Comparison of ENCODE assay signal across 10 mouse cellular contexts in the genomic region with DNA sequence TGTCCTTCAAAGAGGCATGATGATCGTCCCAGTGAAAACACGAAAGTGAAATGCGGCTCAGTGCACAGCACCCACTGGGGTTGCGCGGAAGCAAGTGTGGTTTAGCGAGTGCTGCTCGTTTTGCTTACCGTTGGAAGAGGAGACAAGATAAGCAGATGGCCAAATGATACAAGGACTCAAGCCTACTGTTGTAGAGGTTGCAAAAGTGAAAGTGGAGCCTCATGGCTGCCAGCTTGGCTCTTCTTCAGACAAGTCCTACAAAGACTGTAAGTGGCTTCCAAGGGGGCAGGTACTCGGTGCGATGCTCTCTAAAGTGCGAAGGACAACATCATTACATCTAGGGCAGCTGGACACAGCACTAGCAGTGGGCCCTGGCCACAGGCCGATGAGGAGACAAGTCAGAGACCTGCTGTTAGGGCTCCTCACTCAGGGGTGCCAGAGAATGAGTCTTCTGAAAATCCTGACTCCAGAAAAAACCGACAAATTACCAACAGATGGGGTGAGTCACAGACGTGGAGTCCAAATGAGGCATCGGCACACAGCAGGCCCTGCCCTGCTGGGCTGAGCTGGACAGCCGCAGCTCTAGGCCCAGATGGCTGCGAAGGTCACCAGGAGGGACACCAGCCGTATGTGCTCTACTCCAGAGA.
A peak's percentile ranks its signal among the peaks of the same experiment; 100 is the strongest.
DNase-seq lines count a peak whose midpoint lies in the region; ATAC-seq lines count a peak whose summit lies in the region.
"Had no signal": no experiment of that assay in that cellular context is flagged by ENCODE, and none has a peak within 500 bp of the region (broad histone marks: within the 10 kb centered on the region; RNA-seq: fewer than 3 reads in every experiment).

No protein-coding gene starts in this region.

- H3K4me2 ChIP-seq in forebrain, embryonic 13.5 days, result no peak overlapping the region

- H3K9ac ChIP-seq in forebrain, embryonic 13.5 days, result no peak overlapping the region

- no peaks in the 10 kb centered on the region for H3K9me3 ChIP-seq in forebrain, embryonic 13.5 days (replicated peaks)
- H3K9me3 ChIP-seq: midbrain, embryonic 10.5 days had no signal

- H3K36me3 ChIP-seq in forebrain, embryonic 13.5 days (ENCODE audit: poor library complexity, severe bottlenecking), result no peaks in the 10 kb centered on the region
- H3K36me3 ChIP-seq: midbrain, embryonic 10.5 days had no signal

- DNase-seq in lung, postnatal 10 days, result peak; percentile 8
- DNase-seq in lung, postnatal 25 days (ENCODE audit: low spot score), result no peak
- DNase-seq in brain, adult 2 months (ENCODE audit: low read depth, low spot score), result peak; percentile 94
- DNase-seq in gastrocnemius, adult 8-10 months (ENCODE audit: low spot score in 2 of 2), result peak; percentile 19 to 30
- no peak for DNase-seq in thymus, postnatal 0 days (ENCODE audit: low spot score)
- no peak for DNase-seq in thymus, postnatal 36 days

- ATAC-seq in megakaryocyte-erythroid progenitor cell, adult 5-6 weeks (replicated peaks; ENCODE audit: low FRiP score, low TSS enrichment, poor library complexity, severe bottlenecking), result 0 out of 2 replicates have a peak, but pooled peaks have one; percentile 44
- no peak for ATAC-seq in forebrain, embryonic 13.5 days
- ATAC-seq: Patski had no signal

- no peak overlapping the region for H3K27ac ChIP-seq in forebrain, embryonic 13.5 days
- H3K27ac ChIP-seq: midbrain, embryonic 10.5 days had no signal

- no peaks in the 10 kb centered on the region for H3K4me1 ChIP-seq in forebrain, embryonic 13.5 days
- H3K4me1 ChIP-seq: midbrain, embryonic 10.5 days had no signal

- WGBS in forebrain, embryonic 13.5 days, result 92% methylated on average over 18 of the region's 18 CpGs

- no peaks in the 10 kb centered on the region for H3K27me3 ChIP-seq in forebrain, embryonic 13.5 days
- H3K27me3 ChIP-seq: Patski had no signal

- H3K4me3 ChIP-seq in forebrain, embryonic 13.5 days, result no peak overlapping the region
- H3K4me3 ChIP-seq: midbrain, embryonic 10.5 days had no signal

Comparison
In these comparisons a context has a peak if more than half of its experiments do, and no peak if none do; other contexts are left out.
1. DNase-seq: peak in lung, postnatal 10 days (single experiment), brain, adult 2 months (single experiment) and gastrocnemius, adult 8-10 months (2 of 2); none in lung, postnatal 25 days (single experiment), thymus, postnatal 0 days (single experiment) and thymus, postnatal 36 days (0 of 2).